Mouse (Mus musculus): Measurements from ENCODE around the gene 1810010D01Rik. TPM values are rescaled to one million over a fixed set of nuclear protein-coding genes. Genes with fewer than 3 reads are reported as not detected.
A peak's percentile ranks its signal among the peaks of the same experiment; 100 is the strongest.

1810010D01Rik gene
- polyA plus RNA-seq, 2 experiments = 0.61 to 2.8 TPM

GRCm38 (mm10) chr7:145248911-145249310 lies 41.0 kb upstream of the 1810010D01Rik start:
- H3K4me1 ChIP-seq (ENCODE audit: control insufficient read depth, insufficient read depth, low read length) = no peaks in the 10 kb centered on the region; the same call in 1 of the 2 replicates
- H3K4me3 ChIP-seq (replicated peaks; ENCODE audit: low read length) = no peak overlapping the region
- H3K4me2 ChIP-seq (replicated peaks; ENCODE audit: low read depth, low read length, severe bottlenecking) = no peak overlapping the region
- no peaks in the 10 kb centered on the region; the same call in 1 of the 2 replicates for H3K36me3 ChIP-seq (ENCODE audit: control insufficient read depth, insufficient read depth, low read length)
- DNase-seq (ENCODE audit: low spot score) (no peak), ATAC-seq (ENCODE audit: low FRiP score, low read depth) (no peak)
- H3K9ac ChIP-seq (ENCODE audit: low read depth, low read length, severe bottlenecking) = no peak overlapping the region
- no peaks in the 10 kb centered on the region for H3K27me3 ChIP-seq (ENCODE audit: control insufficient read depth, insufficient read depth, low read length)
- H3K27ac ChIP-seq (replicated peaks; ENCODE audit: low read depth, low read length) = no peak overlapping the region
- no peaks in the 10 kb centered on the region for H3K9me3 ChIP-seq (ENCODE audit: control insufficient read depth, low read length)
- no peak for TF ChIP-seq POLR2A (IDR thresholded peaks at IDR 0.05; ENCODE audit: borderline replicate concordance, extremely low read depth, insufficient read depth, insufficient read length)
- 85% methylated on average over 2 of the region's 2 CpGs for WGBS

- peak; percentile 84 for ATAC-seq (ENCODE audit: low FRiP score, low read depth)
- DNase-seq (ENCODE audit: low spot score) = peak; percentile 87
- Histone ChIP-seq H3K4me2 (replicated peaks; ENCODE audit: low read depth, low read length, severe bottlenecking) (no peak overlapping the region), H3K4me3 (replicated peaks; ENCODE audit: low read length) (no peak overlapping the region), H3K27ac (replicated peaks; ENCODE audit: low read depth, low read length) (no peak overlapping the region), H3K9ac (ENCODE audit: low read depth, low read length, severe bottlenecking) (no peak overlapping the region; the same call in 1 of the 2 replicates), H3K9me3 (ENCODE audit: control insufficient read depth, low read length) (no peaks in the 10 kb centered on the region), H3K4me1 (ENCODE audit: control insufficient read depth, insufficient read depth, low read length) (peaks cover 9% of the 10 kb centered on the region), H3K36me3 (ENCODE audit: control insufficient read depth, insufficient read depth, low read length) (no peaks in the 10 kb centered on the region), H3K27me3 (ENCODE audit: control insufficient read depth, insufficient read depth, low read length) (no peaks in the 10 kb centered on the region)
- WGBS = 11% methylated on average over 9 of the region's 9 CpGs
- no peak for TF ChIP-seq POLR2A (IDR thresholded peaks at IDR 0.05; ENCODE audit: borderline replicate concordance, extremely low read depth, insufficient read depth, insufficient read length)
These were observed 35.2 kb upstream of the 1810010D01Rik start for GRCm38 (mm10) chr7:145242851-145243712.

DNA sequence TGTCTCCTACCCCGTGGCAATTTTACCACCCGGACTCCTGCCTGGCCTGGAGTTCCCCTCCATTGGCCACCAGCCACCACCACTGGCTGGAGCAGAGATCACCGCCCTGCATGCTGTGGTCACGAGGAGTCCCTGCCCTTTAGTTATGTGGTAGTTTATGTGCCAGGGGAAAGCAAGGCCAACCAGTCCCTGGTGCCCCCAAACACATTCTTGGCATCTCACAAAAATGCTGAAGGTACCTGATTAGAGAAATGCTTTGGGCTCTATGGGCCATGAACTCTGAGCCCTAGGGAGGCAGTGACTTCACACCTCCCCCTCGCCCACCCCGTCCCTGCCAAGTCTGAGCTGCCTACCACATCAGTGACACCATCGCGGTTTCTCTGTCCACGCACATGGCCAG lies 34.1 kb upstream of the 1810010D01Rik start:
- Histone ChIP-seq H3K9ac (ENCODE audit: low read depth, low read length, severe bottlenecking) (no peak overlapping the region), H3K27me3 (ENCODE audit: control insufficient read depth, insufficient read depth, low read length) (no peaks in the 10 kb centered on the region), H3K4me3 (replicated peaks; ENCODE audit: low read length) (no peak overlapping the region), H3K4me1 (ENCODE audit: control insufficient read depth, insufficient read depth, low read length) (peaks cover 9% of the 10 kb centered on the region), H3K27ac (replicated peaks; ENCODE audit: low read depth, low read length) (no peak overlapping the region), H3K4me2 (replicated peaks; ENCODE audit: low read depth, low read length, severe bottlenecking) (no peak overlapping the region), H3K36me3 (ENCODE audit: control insufficient read depth, insufficient read depth, low read length) (no peaks in the 10 kb centered on the region), H3K9me3 (ENCODE audit: control insufficient read depth, low read length) (no peaks in the 10 kb centered on the region)
- no peak for ATAC-seq (ENCODE audit: low FRiP score, low read depth)
- 76% methylated on average over 9 of the region's 9 CpGs for WGBS
- no peak for TF ChIP-seq POLR2A (IDR thresholded peaks at IDR 0.05; ENCODE audit: borderline replicate concordance, extremely low read depth, insufficient read depth, insufficient read length)
- no peak for DNase-seq (ENCODE audit: low spot score)

- Histone ChIP-seq H3K27ac (replicated peaks; ENCODE audit: low read depth, low read length) (no peak overlapping the region), H3K4me1 (ENCODE audit: control insufficient read depth, insufficient read depth, low read length) (peaks cover 9% of the 10 kb centered on the region), H3K4me2 (replicated peaks; ENCODE audit: low read depth, low read length, severe bottlenecking) (no peak overlapping the region), H3K36me3 (ENCODE audit: control insufficient read depth, insufficient read depth, low read length) (no peaks in the 10 kb centered on the region), H3K9ac (ENCODE audit: low read depth, low read length, severe bottlenecking) (no peak overlapping the region), H3K27me3 (ENCODE audit: control insufficient read depth, insufficient read depth, low read length) (no peaks in the 10 kb centered on the region), H3K9me3 (ENCODE audit: control insufficient read depth, low read length) (no peaks in the 10 kb centered on the region), H3K4me3 (replicated peaks; ENCODE audit: low read length) (no peak overlapping the region)
- no peak for TF ChIP-seq POLR2A (IDR thresholded peaks at IDR 0.05; ENCODE audit: borderline replicate concordance, extremely low read depth, insufficient read depth, insufficient read length)
- ATAC-seq (ENCODE audit: low FRiP score, low read depth) (no peak), DNase-seq (ENCODE audit: low spot score) (no peak)
- 81% methylated on average over 4 of the region's 4 CpGs for WGBS
These were observed 33.0 kb upstream of the 1810010D01Rik start for GRCm38 (mm10) chr7:145240929-145241328.

DNA sequence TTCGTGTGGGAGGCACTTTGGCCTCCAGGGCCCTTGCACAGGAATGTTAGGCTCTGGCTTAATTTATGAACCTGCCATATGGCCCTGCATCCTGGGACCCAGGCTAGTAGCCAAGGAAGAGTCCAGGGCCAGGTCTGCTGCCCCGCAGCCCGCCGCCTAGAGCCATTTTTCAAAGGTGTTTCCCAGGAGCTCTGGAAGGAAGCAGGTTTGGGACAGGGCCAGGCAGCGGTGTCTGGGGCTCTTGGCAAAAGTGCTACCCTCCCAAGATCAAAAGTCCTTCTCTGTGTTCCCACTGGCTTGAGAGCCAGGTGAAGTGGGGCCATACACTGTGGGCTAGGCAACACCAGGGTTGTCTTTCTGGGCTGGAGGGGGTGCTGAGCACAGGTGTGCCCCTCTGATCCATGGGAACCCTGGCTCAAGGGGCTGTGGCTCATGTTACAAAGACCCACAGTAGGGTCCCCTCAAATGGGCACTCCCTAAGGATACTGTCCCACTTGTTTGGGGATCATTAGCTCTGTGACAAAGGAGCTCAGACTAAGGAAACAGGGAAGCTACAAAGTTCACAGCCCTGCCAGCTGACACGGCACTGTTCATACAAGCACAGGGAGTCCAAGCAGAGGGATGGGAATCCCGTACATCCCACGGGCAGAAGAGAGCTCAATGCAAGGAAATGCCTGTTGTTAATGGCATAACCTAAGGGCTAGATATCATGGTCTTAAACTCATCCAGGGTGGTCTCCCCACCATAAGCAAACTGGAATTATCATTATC lies 32.0 kb upstream of the 1810010D01Rik start:
- Histone ChIP-seq H3K9me3 (ENCODE audit: control insufficient read depth, low read length) (no peaks in the 10 kb centered on the region), H3K4me1 (ENCODE audit: control insufficient read depth, insufficient read depth, low read length) (peaks cover 9% of the 10 kb centered on the region), H3K4me2 (replicated peaks; ENCODE audit: low read depth, low read length, severe bottlenecking) (no peak overlapping the region), H3K9ac (ENCODE audit: low read depth, low read length, severe bottlenecking) (no peak overlapping the region), H3K27me3 (ENCODE audit: control insufficient read depth, insufficient read depth, low read length) (no peaks in the 10 kb centered on the region), H3K4me3 (replicated peaks; ENCODE audit: low read length) (no peak overlapping the region), H3K27ac (replicated peaks; ENCODE audit: low read depth, low read length) (no peak overlapping the region), H3K36me3 (ENCODE audit: control insufficient read depth, insufficient read depth, low read length) (no peaks in the 10 kb centered on the region)
- no peak for TF ChIP-seq POLR2A (IDR thresholded peaks at IDR 0.05; ENCODE audit: borderline replicate concordance, extremely low read depth, insufficient read depth, insufficient read length)
- DNase-seq (ENCODE audit: low spot score) (no peak), ATAC-seq (ENCODE audit: low FRiP score, low read depth) (no peak)
- WGBS = 48% methylated on average over 8 of the region's 8 CpGs

Measured in limb, embryonic 14.5 days (tissue).